ENCODE assay signal across 12 mouse cellular contexts in genomic region chr8:79060013-79060609, GRCm38 (mm10). TPM values are rescaled to one million over a fixed set of nuclear protein-coding genes. Genes with fewer than 3 reads are reported as not detected.
A peak's percentile ranks its signal among the peaks of the same experiment; 100 is the strongest.
DNase-seq lines count a peak whose midpoint lies in the region; ATAC-seq and TF ChIP-seq lines count a peak whose summit lies in the region.
"Had no signal": no experiment of that assay in that cellular context is flagged by ENCODE, and none has a peak within 500 bp of the region (broad histone marks: within the 10 kb centered on the region; RNA-seq: fewer than 3 reads in every experiment).

No protein-coding gene starts in this region.

- H3K4me1 ChIP-seq in lung, postnatal 0 days (ENCODE audit: insufficient read depth, low read depth, low read length), result no peaks in the 10 kb centered on the region; the same call in 1 of the 2 replicates
- H3K4me1 ChIP-seq in embryonic facial prominence, embryonic 12.5 days, result peaks cover 23% of the 10 kb centered on the region
- peaks cover 14% of the 10 kb centered on the region; the same call in 1 of the 2 replicates for H3K4me1 ChIP-seq in stomach, embryonic 16.5 days (ENCODE audit: control insufficient read depth, insufficient read depth, low read length)

- no peaks in the 10 kb centered on the region for H3K9me3 ChIP-seq in lung, postnatal 0 days (ENCODE audit: low read length)
- H3K9me3 ChIP-seq in embryonic facial prominence, embryonic 12.5 days, result no peaks in the 10 kb centered on the region
- H3K9me3 ChIP-seq in stomach, embryonic 16.5 days (replicated peaks; ENCODE audit: control insufficient read depth, low read length), result no peaks in the 10 kb centered on the region
- H3K9me3 ChIP-seq: neural tube, embryonic 12.5 days had no signal

- WGBS in lung, postnatal 0 days, result 78% methylated on average over 19 of the region's 19 CpGs
- WGBS in embryonic facial prominence, embryonic 12.5 days, result 45% methylated on average over 19 of the region's 19 CpGs
- WGBS in stomach, embryonic 16.5 days, result 78% methylated on average over 19 of the region's 19 CpGs

- H3K36me3 ChIP-seq in lung, postnatal 0 days (ENCODE audit: insufficient read depth, low read length), result no peaks in the 10 kb centered on the region
- peaks cover 34% of the 10 kb centered on the region for H3K36me3 ChIP-seq in embryonic facial prominence, embryonic 12.5 days
- peaks cover 6% of the 10 kb centered on the region; the same call in 1 of the 2 replicates for H3K36me3 ChIP-seq in stomach, embryonic 16.5 days (ENCODE audit: control insufficient read depth, insufficient read depth, low read length)

- H3K4me2 ChIP-seq in lung, postnatal 0 days (replicated peaks; ENCODE audit: low read depth, low read length), result no peak overlapping the region
- no peak overlapping the region for H3K4me2 ChIP-seq in embryonic facial prominence, embryonic 12.5 days (replicated peaks)
- H3K4me2 ChIP-seq in stomach, embryonic 16.5 days (ENCODE audit: low read depth, low read length), result no peak overlapping the region
- H3K4me2 ChIP-seq: heart, embryonic 11.5 days; neural tube, embryonic 12.5 days had no signal

- no peak overlapping the region for H3K4me3 ChIP-seq in lung, postnatal 0 days (ENCODE audit: low read depth, low read length)
- H3K4me3 ChIP-seq in embryonic facial prominence, embryonic 12.5 days, result no peak overlapping the region
- no peak overlapping the region for H3K4me3 ChIP-seq in stomach, embryonic 16.5 days (replicated peaks; ENCODE audit: low read length)
- no peak overlapping the region for H3K4me3 ChIP-seq in left cerebral cortex, adult 2 months
- H3K4me3 ChIP-seq: neural tube, embryonic 12.5 days had no signal

- H3K27me3 ChIP-seq in lung, postnatal 0 days (replicated peaks; ENCODE audit: insufficient read depth, low read length), result no peaks in the 10 kb centered on the region
- H3K27me3 ChIP-seq in embryonic facial prominence, embryonic 12.5 days, result no peaks in the 10 kb centered on the region
- no peaks in the 10 kb centered on the region for H3K27me3 ChIP-seq in stomach, embryonic 16.5 days (ENCODE audit: control insufficient read depth, insufficient read depth, low read length)
- H3K27me3 ChIP-seq: neural tube, embryonic 12.5 days had no signal

- peak; percentile 63 for ATAC-seq in lung, postnatal 0 days
- peak; percentile 51; the same call in 1 of the 2 replicates for ATAC-seq in embryonic facial prominence, embryonic 12.5 days (ENCODE audit: insufficient number of reproducible peaks, insufficient read depth, low FRiP score, low TSS enrichment)
- ATAC-seq in stomach, embryonic 16.5 days (ENCODE audit: insufficient read depth, low FRiP score), result no peak; the same call in 1 of the 2 replicates
- ATAC-seq: hindbrain, postnatal 0 days had no signal

- no peak overlapping the region for H3K27ac ChIP-seq in lung, postnatal 0 days (ENCODE audit: low read length)
- H3K27ac ChIP-seq in embryonic facial prominence, embryonic 12.5 days, result peak overlapping the region; percentile 32; the same call in 1 of the 2 replicates
- 0 out of 2 replicates have a peak overlapping the region, but pooled peaks have one; percentile 20 for H3K27ac ChIP-seq in stomach, embryonic 16.5 days (ENCODE audit: low read length)
- H3K27ac ChIP-seq in left cerebral cortex, adult 2 months, result no peak overlapping the region
- H3K27ac ChIP-seq: hindbrain, postnatal 0 days; liver, embryonic 14.5 days; neural tube, embryonic 12.5 days had no signal

- intact Hi-C loops in left cerebral cortex, adult 2 months (cut with DNase I), result no loop called here

- peak; percentile 36 for DNase-seq in lung, postnatal 0 days (ENCODE audit: low spot score)
- DNase-seq in lung, postnatal 4 days, result no peak
- DNase-seq in R1 (ENCODE audit: low read depth, low spot score), result peak; percentile 34
- no peak for DNase-seq in left cerebral cortex, adult 2 months (ENCODE audit: extremely low spot score in 1 of 2, low spot score in 2 of 2)
- no peak for DNase-seq in ovary, postnatal 36 days (ENCODE audit: low spot score)
- DNase-seq: right cerebral cortex, postnatal 14 days had no signal

- TF ChIP-seq EP300 in lung, postnatal 0 days (IDR thresholded peaks at IDR 0.05), result no peak

- no peak overlapping the region for H3K9ac ChIP-seq in lung, postnatal 0 days (replicated peaks; ENCODE audit: low read depth)
- H3K9ac ChIP-seq in embryonic facial prominence, embryonic 12.5 days, result no peak overlapping the region
- H3K9ac ChIP-seq in stomach, embryonic 16.5 days (ENCODE audit: low read length), result no peak overlapping the region
- H3K9ac ChIP-seq: liver, embryonic 14.5 days; neural tube, embryonic 12.5 days had no signal

- no peak for TF ChIP-seq CTCF in lung, postnatal 0 days (IDR thresholded peaks at IDR 0.05)
- TF ChIP-seq CTCF in left cerebral cortex, adult 2 months (IDR thresholded peaks at IDR 0.05), result no peak

RNA-seq across cellular contexts. Expression of gene Zfp827, which starts 31.9 kb away (rescaled TPM):
- 3.4 and 4.2 TPM in 2 replicates for polyA plus RNA-seq in lung, postnatal 0 days (2015; fragmentation: Nextera tagmentation; extraction: Ambion mirVana)
- 13.8 and 15.0 TPM in 2 replicates for polyA plus RNA-seq in embryonic facial prominence, embryonic 12.5 days (2016; fragmentation: Nextera tagmentation; extraction: Ambion mirVana)
- 7.6 and 7.8 TPM in 2 replicates for polyA plus RNA-seq in stomach, embryonic 16.5 days (2015; fragmentation: Nextera tagmentation; extraction: Ambion mirVana)
- 10 to 100 TPM; 43.3 to 44.1 TPM for total RNA-seq in left cerebral cortex, adult 2 months (2021)

Comparison
In these comparisons a context has a peak if more than half of its experiments do, and no peak if none do; other contexts are left out.
1. DNase-seq: peak in lung, postnatal 0 days (single experiment) and R1 (single experiment); none in lung, postnatal 4 days (0 of 2), left cerebral cortex, adult 2 months (0 of 2) and ovary, postnatal 36 days (single experiment).
2. H3K27ac ChIP-seq: peak in embryonic facial prominence, embryonic 12.5 days (single experiment) and stomach, embryonic 16.5 days (single experiment); none in lung, postnatal 0 days (single experiment) and left cerebral cortex, adult 2 months (single experiment).